In genomic region chr12:77667875-77668204, GRCm38 (mm10) we compare ENCODE assay signal across 9 mouse cellular contexts.
A peak's percentile ranks its signal among the peaks of the same experiment; 100 is the strongest.
DNase-seq lines count a peak whose midpoint lies in the region; TF ChIP-seq lines count a peak whose summit lies in the region.
"Had no signal": no experiment of that assay in that cellular context is flagged by ENCODE, and none has a peak within 500 bp of the region (broad histone marks: within the 10 kb centered on the region; RNA-seq: fewer than 3 reads in every experiment).

No protein-coding gene starts in this region.

- no peak overlapping the region for H3K27ac ChIP-seq in ES-Bruce4 (ENCODE audit: insufficient read depth, low read length)
- H3K27ac ChIP-seq in bone marrow, adult 2 months (ENCODE audit: control insufficient read depth, insufficient read depth, low read depth, low read length, poor library complexity), result no peak overlapping the region
- H3K27ac ChIP-seq in embryonic fibroblast, embryonic 13.5 days (ENCODE audit: insufficient read depth, low read length), result no peak overlapping the region
- H3K27ac ChIP-seq: limb, embryonic 15.5 days had no signal

- no peaks in the 10 kb centered on the region for H3K4me1 ChIP-seq in ES-Bruce4 (ENCODE audit: control insufficient read depth, insufficient read depth, low read length)
- H3K4me1 ChIP-seq in bone marrow, adult 2 months (ENCODE audit: control insufficient read depth, insufficient read depth, low read length), result no peaks in the 10 kb centered on the region
- no peaks in the 10 kb centered on the region for H3K4me1 ChIP-seq in embryonic fibroblast, embryonic 13.5 days (ENCODE audit: control insufficient read depth, insufficient read depth, low read length)
- H3K4me1 ChIP-seq: limb, embryonic 15.5 days had no signal

- no peaks in the 10 kb centered on the region; the same call in 1 of the 2 replicates for H3K27me3 ChIP-seq in ES-Bruce4 (ENCODE audit: control insufficient read depth, insufficient read depth, low read length, poor library complexity, severe bottlenecking)

- no peak for TF ChIP-seq POLR2A in ES-Bruce4 (IDR thresholded peaks at IDR 0.05; ENCODE audit: insufficient read depth, low read length)
- TF ChIP-seq POLR2A in bone marrow, adult 2 months (IDR thresholded peaks at IDR 0.05; ENCODE audit: borderline replicate concordance, control insufficient read depth, low read depth, low read length), result no peak
- TF ChIP-seq POLR2A in embryonic fibroblast, embryonic 13.5 days (IDR thresholded peaks at IDR 0.05; ENCODE audit: low read depth, low read length), result no peak

- no peak overlapping the region for H3K4me3 ChIP-seq in ES-Bruce4 (ENCODE audit: low read depth, low read length)
- no peak overlapping the region for H3K4me3 ChIP-seq in bone marrow, adult 2 months (replicated peaks; ENCODE audit: control insufficient read depth, low read depth, low read length)
- H3K4me3 ChIP-seq in embryonic fibroblast, embryonic 13.5 days (ENCODE audit: insufficient read depth, low read length), result no peak overlapping the region
- H3K4me3 ChIP-seq: limb, embryonic 15.5 days had no signal

- TF ChIP-seq CTCF in ES-Bruce4 (IDR thresholded peaks at IDR 0.05; ENCODE audit: low read depth, low read length), result peak; percentile 81
- TF ChIP-seq CTCF in bone marrow, adult 2 months (IDR thresholded peaks at IDR 0.05; ENCODE audit: control insufficient read depth, insufficient read depth, low read length), result peak; percentile 80
- TF ChIP-seq CTCF in embryonic fibroblast, embryonic 13.5 days (IDR thresholded peaks at IDR 0.05; ENCODE audit: borderline replicate concordance, insufficient read depth, low read length), result peak; percentile 79

- 3% methylated on average over 6 of the region's 6 CpGs for WGBS in bone marrow, adult 2 months
- 5% methylated on average over 6 of the region's 6 CpGs for WGBS in large intestine, adult 2 months

- intact Hi-C loops in heart, postnatal 14 days (cut with DNase I), result loop anchor here (2.0 kb wide), 2 partner anchors 429 to 667 kb away; partner anchors contain the start of gene Fut8

- H3K9ac ChIP-seq in ES-Bruce4 (ENCODE audit: low read depth, poor library complexity, severe bottlenecking), result no peak overlapping the region
- H3K9ac ChIP-seq: limb, embryonic 15.5 days had no signal

- no peaks in the 10 kb centered on the region for H3K36me3 ChIP-seq in ES-Bruce4 (ENCODE audit: control insufficient read depth, insufficient read depth, low read length, poor library complexity, severe bottlenecking)
- H3K36me3 ChIP-seq: limb, embryonic 15.5 days had no signal

- peak; percentile 73 to 85 for DNase-seq in heart, postnatal 14 days
- DNase-seq in large intestine, adult 2 months (ENCODE audit: low read depth, low spot score), result peak; percentile 47
- DNase-seq in lung, postnatal 14 days, result peak; percentile 77
- DNase-seq in retina, postnatal 1 day, result peak; percentile 81
- DNase-seq in urinary bladder, adult 2 months (ENCODE audit: low spot score), result peak; percentile 30

- TF ChIP-seq EP300 in ES-Bruce4 (IDR thresholded peaks at IDR 0.05; ENCODE audit: insufficient read depth, low read depth, low read length), result no peak

- no peaks in the 10 kb centered on the region for H3K9me3 ChIP-seq in ES-Bruce4 (replicated peaks; ENCODE audit: control insufficient read depth, insufficient read depth, low read length, poor library complexity, severe bottlenecking)
- H3K9me3 ChIP-seq: limb, embryonic 15.5 days had no signal

Comparison
In these comparisons a context has a peak if more than half of its experiments do, and no peak if none do; other contexts are left out.
1. DNase-seq: peak in every context shown above with its lines; median percentile 81 in retina, postnatal 1 day; 79 in heart, postnatal 14 days; 77 in lung, postnatal 14 days; 47 in large intestine, adult 2 months; 30 in urinary bladder, adult 2 months.